Mouse (Mus musculus): Measurements from ENCODE around the gene Gm9040.
A peak's percentile ranks its signal among the peaks of the same experiment; 100 is the strongest.
"Not testable (repeated sequence)": the region's sequence is repeated elsewhere in the genome, so short reads cannot be mapped to it uniquely, and the experiment has no call there.

The Gm9040 gene

GRCm38 (mm10) chr10:118326869-118327268 lies at the start of gene Gm9040:
Gene Gm9040, minus strand, starts transcription at chr10:118326969.
- not testable (repeated sequence) for DNase-seq (ENCODE audit: low spot score in 2 of 2)

- DNase-seq (ENCODE audit: low spot score in 2 of 2) = peak; percentile 40 to 82
These were observed 43.7 kb upstream of the Gm9040 start for GRCm38 (mm10) chr10:118370443-118370842.

GRCm38 (mm10) chr10:118369518-118369917 lies 42.7 kb upstream of the Gm9040 start:
- no peak for DNase-seq (ENCODE audit: low spot score in 2 of 2)

GRCm38 (mm10) chr10:118354005-118354404 lies 27.2 kb upstream of the Gm9040 start, which contains the start of gene Gm9049:
Gene Gm9049, minus strand, starts transcription at chr10:118354105.
- not testable (repeated sequence) for DNase-seq (ENCODE audit: low spot score in 2 of 2)

- DNase-seq (ENCODE audit: low spot score in 2 of 2) = not testable (repeated sequence)
These were observed 21.8 kb upstream of the Gm9040 start, which contains the start of gene Gm9048 for GRCm38 (mm10) chr10:118348579-118348978. Gene Gm9048, minus strand, starts transcription at chr10:118348679.

- DNase-seq (ENCODE audit: low spot score in 2 of 2) = not testable (repeated sequence)
These were observed 16.4 kb upstream of the Gm9040 start, which contains the start of gene Gm9046 for GRCm38 (mm10) chr10:118343155-118343554. Gene Gm9046, minus strand, starts transcription at chr10:118343255.

GRCm38 (mm10) chr10:118337731-118338130 lies 11.0 kb upstream of the Gm9040 start, which contains the start of gene Gm9045:
Gene Gm9045, minus strand, starts transcription at chr10:118337831.
- DNase-seq (ENCODE audit: low spot score in 2 of 2) = not testable (repeated sequence)

- DNase-seq (ENCODE audit: low spot score in 2 of 2) = not testable (repeated sequence)
These were observed 5.5 kb upstream of the Gm9040 start, which contains the start of gene Gm9044 for GRCm38 (mm10) chr10:118332308-118332707. Gene Gm9044, minus strand, starts transcription at chr10:118332408.

- DNase-seq (ENCODE audit: low spot score in 2 of 2) = no peak
These were observed 7.7 kb downstream of the Gm9040 start for GRCm38 (mm10) chr10:118319024-118319423.

GRCm38 (mm10) chr10:118302133-118302532 lies 24.6 kb downstream of the Gm9040 start:
- not testable (repeated sequence) for DNase-seq (ENCODE audit: low spot score in 2 of 2)

- no peak for DNase-seq (ENCODE audit: low spot score in 2 of 2)
These were observed 31.8 kb downstream of the Gm9040 start, which contains the start of gene Iltifb for GRCm38 (mm10) chr10:118294938-118295337. Gene Iltifb, minus strand, starts transcription at chr10:118295038.

GRCm38 (mm10) chr10:118283016-118283415 lies 43.8 kb downstream of the Gm9040 start:
- not testable (repeated sequence) for DNase-seq (ENCODE audit: low spot score in 2 of 2)

- not testable (repeated sequence) for DNase-seq (ENCODE audit: low spot score in 2 of 2)
These were observed 44.2 kb downstream of the Gm9040 start for GRCm38 (mm10) chr10:118282565-118282964.

GRCm38 (mm10) chr10:118278069-118278468 lies 48.7 kb downstream of the Gm9040 start:
- DNase-seq (ENCODE audit: low spot score in 2 of 2) = not testable (repeated sequence)

Data from spleen, postnatal 10 days (tissue).